In the genomic region with DNA sequence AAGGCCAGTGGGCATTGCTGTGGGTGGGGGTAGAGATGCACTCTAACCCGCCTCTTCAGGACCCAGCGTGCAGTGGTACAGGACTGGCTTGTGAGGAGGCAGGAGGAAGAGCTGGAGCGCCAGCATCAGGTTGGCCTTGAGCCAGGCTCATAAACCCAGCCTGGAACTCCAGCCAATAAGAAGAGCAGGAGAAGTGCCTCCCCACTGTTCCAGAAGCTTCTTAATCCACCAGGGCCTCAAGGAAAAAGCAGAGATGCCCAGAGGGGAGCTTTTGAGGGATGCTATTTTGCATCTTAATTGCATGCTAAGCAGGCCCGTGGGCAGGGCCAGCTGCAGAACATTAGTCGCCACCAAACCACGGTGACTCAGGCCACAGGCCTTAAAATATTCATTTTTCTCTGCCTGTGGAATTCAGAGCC, we compare ENCODE assay signal across 12 mouse cellular contexts.
DNase-seq lines count a peak whose midpoint lies in the region; ATAC-seq and TF ChIP-seq lines count a peak whose summit lies in the region.
"Had no signal": no experiment of that assay in that cellular context is flagged by ENCODE, and none has a peak within 500 bp of the region (broad histone marks: within the 10 kb centered on the region; RNA-seq: fewer than 3 reads in every experiment).

No protein-coding gene starts in this region.

- peak; percentile 83 for ATAC-seq in forebrain, embryonic 16.5 days

- TF ChIP-seq POLR2A in kidney, adult 2 months (IDR thresholded peaks at IDR 0.05; ENCODE audit: low read depth, low read length): no peak

- no peak for TF ChIP-seq CTCF in kidney, adult 2 months (conservative IDR thresholded peaks at IDR 0.05; ENCODE audit: insufficient read depth, insufficient read length, low read depth, low read length)

- WGBS in forebrain, embryonic 16.5 days: 8% methylated on average over 6 of the region's 6 CpGs
- 53% methylated on average over 6 of the region's 6 CpGs for WGBS in kidney, adult 2 months

- H3K4me1 ChIP-seq in forebrain, embryonic 16.5 days (replicated peaks; ENCODE audit: control insufficient read depth, insufficient read depth, low read length): peaks cover 17% of the 10 kb centered on the region
- H3K4me1 ChIP-seq in kidney, adult 2 months (ENCODE audit: control insufficient read depth, insufficient read depth, low read length): no peaks in the 10 kb centered on the region

- H3K27me3 ChIP-seq in forebrain, embryonic 16.5 days (replicated peaks; ENCODE audit: control insufficient read depth, insufficient read depth, low read length): 0 out of 2 replicates have a peak, but pooled peaks cover 4% of the 10 kb centered on the region
- no peaks in the 10 kb centered on the region for H3K27me3 ChIP-seq in kidney, adult 2 months (replicated peaks; ENCODE audit: control insufficient read depth, insufficient read depth, low read length)

- H3K9ac ChIP-seq in forebrain, embryonic 16.5 days (replicated peaks; ENCODE audit: low read depth, low read length): no peak overlapping the region

- H3K9me3 ChIP-seq in forebrain, embryonic 16.5 days (ENCODE audit: control insufficient read depth, low read length): 0 out of 2 replicates have a peak, but pooled peaks cover 2% of the 10 kb centered on the region

- intact Hi-C loops in left cerebral cortex, postnatal 25 days (cut with DNase I): no loop called here

- no peak overlapping the region for H3K4me2 ChIP-seq in forebrain, embryonic 16.5 days (ENCODE audit: low read length)

- H3K4me3 ChIP-seq in forebrain, embryonic 16.5 days (replicated peaks; ENCODE audit: low read length): no peak overlapping the region
- no peak overlapping the region for H3K4me3 ChIP-seq in kidney, adult 2 months (ENCODE audit: insufficient read depth, low read depth, low read length)

- H3K36me3 ChIP-seq in forebrain, embryonic 16.5 days (ENCODE audit: control insufficient read depth, insufficient read depth): no peaks in the 10 kb centered on the region
- H3K36me3 ChIP-seq in kidney, adult 2 months (ENCODE audit: control insufficient read depth, insufficient read depth, low read length): no peaks in the 10 kb centered on the region

- peak overlapping the region; percentile 42; the same call in 1 of the 2 replicates for H3K27ac ChIP-seq in forebrain, embryonic 16.5 days (ENCODE audit: low read length)
- no peak overlapping the region for H3K27ac ChIP-seq in kidney, adult 2 months (ENCODE audit: insufficient read depth, low read depth, low read length)

- DNase-seq in layer of hippocampus, adult 11-12 months (ENCODE audit: low spot score): peak; percentile 55
- no peak for DNase-seq in layer of hippocampus, postnatal 25 days (ENCODE audit: extremely low spot score in 1 of 2, low spot score in 1 of 2)
- DNase-seq in left cerebral cortex, postnatal 25 days (ENCODE audit: low spot score in 2 of 2): peak; percentile 24 to 84
- DNase-seq in right cerebral cortex, postnatal 10 days (ENCODE audit: low spot score in 2 of 2): peak; percentile 71 to 75
- DNase-seq in adrenal gland, postnatal 36 days: no peak
- DNase-seq in kidney, adult 2 months: no peak
- no peak for DNase-seq in T-cell, adult 2 months (ENCODE audit: low spot score)
- DNase-seq: cerebellum, adult 2 months; kidney, adult 18-20 months; liver; thymus, postnatal 36 days had no signal

Comparison
In these comparisons a context has a peak if more than half of its experiments do, and no peak if none do; other contexts are left out.
1. DNase-seq: peak in layer of hippocampus, adult 11-12 months (single experiment), left cerebral cortex, postnatal 25 days (2 of 2) and right cerebral cortex, postnatal 10 days (2 of 2); none in layer of hippocampus, postnatal 25 days (0 of 2), adrenal gland, postnatal 36 days (0 of 2), kidney, adult 2 months (single experiment) and T-cell, adult 2 months (single experiment).